Mouse (Mus musculus): ENCODE data around the gene Rdh9. TPM values are rescaled to one million over a fixed set of nuclear protein-coding genes. Genes with fewer than 3 reads are reported as not detected.

Gene Rdh9
- total RNA-seq, 2 experiments from 2014 or later, result 0.47 TPM; not detected in 1

DNA sequence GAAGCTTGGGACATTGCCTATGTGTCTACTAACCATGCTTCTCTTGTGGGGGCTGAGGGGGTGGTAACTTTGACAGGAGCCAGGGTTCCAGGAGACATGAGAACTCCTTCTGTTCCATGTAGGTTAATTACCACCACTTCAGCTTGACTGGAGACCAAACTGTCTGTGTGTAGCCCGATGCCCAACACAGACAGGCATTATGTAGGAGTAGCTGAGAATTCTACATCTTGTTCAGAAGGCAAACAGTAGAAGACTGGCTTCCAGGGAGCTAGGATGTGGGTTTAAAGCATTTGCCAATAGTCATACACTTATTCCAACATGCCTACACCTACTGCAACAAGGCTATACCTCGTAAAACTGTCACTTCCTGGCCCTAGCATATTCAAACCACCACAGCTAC is 62.4 kb downstream of the Rdh9 start:
- no peak for DNase-seq (ENCODE audit: extremely low spot score in 1 of 2, low spot score in 1 of 2)

- DNase-seq (ENCODE audit: extremely low spot score in 1 of 2, low spot score in 1 of 2), result no peak
Observed at GRCm38 (mm10) chr10:127840776-127841175, 64.6 kb downstream of the Rdh9 start.

Other genes starting within 250 kb of the Rdh9 start
- gene Nxph4, start 241.8 kb upstream of the Rdh9 start, total RNA-seq (2021), result 1 to 10 TPM; 1.9 to 2.1 TPM
- 100 to 1,000 TPM; 259 to 316 TPM for gene Lrp1, start 155.2 kb upstream of the Rdh9 start, total RNA-seq (2021)
- 1 to 10 TPM; 4.1 to 7.2 TPM for gene Stat6, start 133.4 kb upstream of the Rdh9 start, total RNA-seq (2021)
- 1 to 10 TPM; 5.8 TPM for gene Nemp1, start 109.5 kb upstream of the Rdh9 start, total RNA-seq (2021)
- 10 to 100 TPM; 43.0 to 46.0 TPM for gene Nab2, start 107.8 kb upstream of the Rdh9 start, total RNA-seq (2021)
- gene Myo1a, start 71.2 kb upstream of the Rdh9 start, total RNA-seq (2021), result 1 to 10 TPM in 1 of 2 experiments, under 1 TPM in 1; 0.66 to 1.0 TPM
- gene Tac2, start 51.9 kb upstream of the Rdh9 start, total RNA-seq (2021), result 1 to 10 TPM; 4.2 to 5.0 TPM
- gene Zbtb39, start 36.8 kb upstream of the Rdh9 start, total RNA-seq (2021), result 10 to 100 TPM in 1 of 2 experiments, 1 to 10 TPM in 1; 9.9 to 10.1 TPM
- 1 to 10 TPM in 1 of 2 experiments, under 1 TPM in 1; 0.74 to 1.4 TPM for gene Gpr182, start 24.7 kb upstream of the Rdh9 start, total RNA-seq (2021)
- gene Rdh1, start 16.7 kb upstream of the Rdh9 start, total RNA-seq (2021), result under 1 TPM; 0.12 to 0.14 TPM
- under 1 TPM in 1 of 2 experiments, not detected in 1; 0.42 TPM for gene Rdh16f1, start 16.6 kb upstream of the Rdh9 start, total RNA-seq (2021)
- gene Rdh16, start 24.8 kb downstream of the Rdh9 start, total RNA-seq (2021), result under 1 TPM; 0.10 to 0.16 TPM
- gene Rdh19, start 73.5 kb downstream of the Rdh9 start, total RNA-seq (2021), result not detected
- not detected for gene Rdh16f2, start 90.1 kb downstream of the Rdh9 start, total RNA-seq (2021)
- gene Rdh7, start 112.4 kb downstream of the Rdh9 start, total RNA-seq (2021), result not detected
- gene Sdr9c7, start 122.1 kb downstream of the Rdh9 start, total RNA-seq (2021), result not detected
- not detected for gene Hsd17b6, start 231.2 kb downstream of the Rdh9 start, total RNA-seq (2021)
- gene Prim1, start 238.8 kb downstream of the Rdh9 start, total RNA-seq (2021), result 1 to 10 TPM; 6.6 to 6.8 TPM